Mouse (Mus musculus) gonadal fat pad, adult 2 months (tissue): ENCODE data around the gene Edar. TPM values are rescaled to one million over a fixed set of nuclear protein-coding genes. Genes with fewer than 3 reads are reported as not detected.
A peak's percentile ranks its signal among the peaks of the same experiment; 100 is the strongest.
"Not testable (repeated sequence)": the region's sequence is repeated elsewhere in the genome, so short reads cannot be mapped to it uniquely, and the experiment has no call there.

Source experiments
- DNase-seq: peaks from one replicate; pipeline ENCODE4 v3.0.0-alpha.2; 2012; ENCODE audit warnings: low read depth
- polyA plus RNA-seq: library from polyadenylated mRNA; depleted of rRNA; stranded (reverse); fragments of >200 nt; gene quantifications from 2 replicates; pipeline ENCODE4 v1.2.3, GENCODE M21; 2012; rRNA removed

Edar gene
- polyA plus RNA-seq = 3.3 and 3.4 TPM in 2 replicates

- DNase-seq = no peak
Measured at GRCm38 (mm10) chr10:58675533-58675932, at the start of gene Edar. Gene Edar, minus strand, starts transcription at chr10:58675654.

DNA sequence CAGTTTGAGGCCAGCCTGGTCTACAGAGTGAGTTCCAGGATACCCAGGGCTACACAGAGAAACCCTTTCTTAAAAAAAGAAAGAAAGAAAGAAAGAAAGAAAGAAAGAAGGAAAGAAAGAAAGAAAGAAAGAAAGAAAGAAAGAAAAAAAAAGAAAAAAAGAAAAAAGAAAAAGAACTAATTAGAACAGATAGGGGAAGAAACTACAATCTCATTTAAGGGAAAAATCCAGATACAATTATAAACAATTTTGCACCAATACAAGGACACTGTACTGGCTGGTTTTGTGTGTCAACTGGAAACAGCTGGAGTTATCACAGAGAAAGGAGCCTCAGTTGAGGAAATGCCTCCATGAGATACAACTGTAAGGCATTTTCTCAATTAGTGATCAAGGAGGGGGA lies 42.7 kb upstream of the Edar start, which contains the start of gene Gm17542:
Gene Gm17542 (minus strand): TSS at position 101 of the 400 bp plus-strand sequence.
- DNase-seq = not testable (repeated sequence)

DNA sequence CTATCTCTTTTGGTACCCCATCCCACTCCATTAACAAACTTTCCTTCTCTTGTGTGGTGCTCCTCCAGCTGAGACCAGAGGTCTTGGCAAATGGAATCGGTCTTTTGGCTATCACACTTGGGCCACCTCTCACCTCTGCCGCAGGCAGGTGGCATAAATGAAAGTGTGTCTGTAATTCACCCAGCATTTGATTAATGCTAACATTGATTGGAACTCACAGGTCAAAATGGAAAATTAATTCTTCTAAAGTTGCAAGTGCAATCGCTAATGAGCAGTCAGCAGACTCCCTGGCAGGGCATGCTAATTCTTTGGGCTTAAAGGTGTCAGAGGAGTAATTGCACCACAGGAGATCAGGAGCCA lies 39.3 kb upstream of the Edar start:
- DNase-seq = peak; percentile 62

DNA sequence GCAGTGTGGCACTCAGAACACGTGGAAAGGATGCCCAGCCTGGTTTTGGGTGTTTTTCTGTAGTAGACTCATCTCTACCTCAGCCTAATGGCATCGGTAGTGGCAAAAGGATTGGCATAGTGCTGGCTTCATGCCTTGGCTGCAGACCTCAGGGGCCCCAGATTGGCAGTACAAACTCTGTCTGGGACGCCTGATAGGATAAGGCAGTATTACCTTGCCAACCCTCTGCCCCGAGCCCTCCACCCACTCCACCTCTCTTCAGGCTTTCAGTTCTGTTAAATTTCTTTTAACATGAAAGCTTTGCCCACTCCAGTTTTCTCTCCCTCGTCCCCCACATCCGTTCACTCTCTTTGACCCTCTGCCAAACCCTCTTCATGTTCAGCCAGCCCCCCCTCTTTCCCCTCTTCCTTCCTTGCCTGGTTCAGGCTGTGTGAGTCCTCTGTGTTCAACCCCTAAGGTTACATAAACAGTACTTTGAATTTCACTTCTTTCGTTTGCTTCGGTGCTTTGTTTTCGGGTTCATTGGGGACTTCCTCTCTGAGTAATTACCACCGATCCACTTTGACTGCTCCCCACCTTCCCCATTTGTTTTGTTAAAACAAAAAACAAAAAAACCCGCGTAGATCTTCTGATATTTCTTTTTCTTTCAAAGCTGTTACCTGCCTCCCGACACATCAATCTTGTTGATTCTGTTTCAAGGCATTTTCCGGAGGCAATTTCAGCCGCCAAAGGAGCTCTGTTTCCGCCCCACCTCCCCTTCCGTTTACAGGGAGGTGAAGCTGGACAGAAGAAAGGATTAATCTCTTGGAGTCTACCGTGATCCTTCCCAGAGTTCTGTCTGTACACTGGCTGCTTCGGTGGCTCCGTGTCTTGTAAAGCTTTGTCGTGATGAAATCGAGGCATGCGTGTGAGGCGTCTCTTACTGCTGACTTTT lies 38.7 kb upstream of the Edar start:
- no peak for DNase-seq

DNA sequence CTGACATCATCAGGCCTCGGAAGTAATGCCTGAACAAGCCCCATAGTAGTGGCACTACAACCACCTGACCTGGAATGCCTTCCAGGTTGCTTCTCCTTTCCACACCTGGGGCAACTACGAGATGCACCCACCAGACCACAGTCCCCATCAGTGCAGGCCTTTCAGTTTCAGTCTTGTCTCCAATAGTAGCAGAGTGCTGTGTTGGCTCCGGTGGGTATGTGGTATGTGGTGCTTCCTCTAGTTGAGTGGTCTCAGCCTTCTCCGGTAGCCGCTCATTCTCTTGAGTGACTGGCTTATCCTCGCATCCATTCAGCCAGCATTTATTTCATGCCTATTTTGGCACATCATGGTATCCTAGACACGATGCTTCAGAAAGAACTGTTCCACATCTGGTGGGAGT lies 37.8 kb upstream of the Edar start:
- no peak for DNase-seq

DNA sequence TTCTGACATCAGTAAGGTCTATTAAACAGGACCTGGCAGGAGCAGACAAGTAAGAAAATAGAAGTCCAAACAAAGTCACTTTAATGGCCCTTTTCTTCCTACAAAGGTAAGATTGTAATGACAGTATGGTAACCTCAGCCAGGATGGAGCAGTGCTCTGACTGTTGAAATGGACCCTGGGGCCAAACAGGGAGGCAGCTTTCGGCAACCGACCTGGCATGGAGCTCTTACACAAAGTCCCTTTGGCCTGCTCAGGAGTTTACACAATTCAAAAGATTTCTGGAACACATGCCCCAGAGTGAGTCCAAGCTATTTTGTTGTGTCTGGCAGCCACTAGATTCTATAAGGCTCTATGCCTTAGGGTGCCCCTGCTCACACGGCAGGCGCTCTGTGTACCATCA lies 33.6 kb upstream of the Edar start:
- DNase-seq = peak; percentile 84

GRCm38 (mm10) chr10:58700578-58700977 lies 25.1 kb upstream of the Edar start:
- DNase-seq = no peak

DNA sequence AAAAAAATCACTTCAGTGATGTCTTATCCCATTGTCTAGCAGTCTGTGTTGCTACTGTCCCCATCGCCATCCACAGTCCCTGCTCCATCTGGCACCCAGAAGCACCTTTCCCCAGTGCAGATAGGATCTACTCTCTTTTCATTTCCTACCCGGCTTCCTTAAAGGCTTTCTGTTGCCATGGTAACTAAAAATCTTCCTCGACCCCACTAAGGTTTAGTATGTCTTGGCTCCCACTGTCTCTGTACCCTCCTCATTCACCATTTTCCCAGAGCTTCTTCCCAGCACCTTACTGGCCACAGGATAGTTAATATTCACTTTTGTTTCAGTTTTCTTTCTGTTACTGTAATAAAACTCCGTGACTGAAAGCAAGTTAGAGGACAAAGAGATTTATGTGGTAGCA lies 24.7 kb upstream of the Edar start:
- DNase-seq = no peak

DNA sequence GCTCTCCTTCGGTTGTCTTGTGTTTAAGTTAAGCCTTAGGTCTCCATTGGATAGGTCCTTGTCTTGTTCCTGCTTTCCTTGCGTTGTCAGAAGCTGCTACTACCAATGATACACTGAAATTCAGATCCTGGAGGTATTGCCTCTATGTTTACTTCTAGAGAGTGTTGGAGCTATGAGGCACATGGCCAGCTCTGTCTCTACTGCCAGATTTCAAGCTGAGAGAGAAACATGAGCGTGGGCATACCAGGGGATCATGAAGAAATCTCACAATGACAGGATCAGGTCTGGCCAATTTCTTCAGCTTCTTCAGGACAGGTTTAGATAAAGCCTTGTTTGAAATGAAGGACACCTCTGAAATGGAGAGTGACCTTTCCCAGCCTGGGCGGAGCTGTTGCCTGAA lies 23.5 kb upstream of the Edar start:
- DNase-seq = no peak

- no peak for DNase-seq
Measured at GRCm38 (mm10) chr10:58691051-58691450, 15.6 kb upstream of the Edar start.

- no peak for DNase-seq
Measured at GRCm38 (mm10) chr10:58679298-58679697, 3.8 kb upstream of the Edar start.

DNA sequence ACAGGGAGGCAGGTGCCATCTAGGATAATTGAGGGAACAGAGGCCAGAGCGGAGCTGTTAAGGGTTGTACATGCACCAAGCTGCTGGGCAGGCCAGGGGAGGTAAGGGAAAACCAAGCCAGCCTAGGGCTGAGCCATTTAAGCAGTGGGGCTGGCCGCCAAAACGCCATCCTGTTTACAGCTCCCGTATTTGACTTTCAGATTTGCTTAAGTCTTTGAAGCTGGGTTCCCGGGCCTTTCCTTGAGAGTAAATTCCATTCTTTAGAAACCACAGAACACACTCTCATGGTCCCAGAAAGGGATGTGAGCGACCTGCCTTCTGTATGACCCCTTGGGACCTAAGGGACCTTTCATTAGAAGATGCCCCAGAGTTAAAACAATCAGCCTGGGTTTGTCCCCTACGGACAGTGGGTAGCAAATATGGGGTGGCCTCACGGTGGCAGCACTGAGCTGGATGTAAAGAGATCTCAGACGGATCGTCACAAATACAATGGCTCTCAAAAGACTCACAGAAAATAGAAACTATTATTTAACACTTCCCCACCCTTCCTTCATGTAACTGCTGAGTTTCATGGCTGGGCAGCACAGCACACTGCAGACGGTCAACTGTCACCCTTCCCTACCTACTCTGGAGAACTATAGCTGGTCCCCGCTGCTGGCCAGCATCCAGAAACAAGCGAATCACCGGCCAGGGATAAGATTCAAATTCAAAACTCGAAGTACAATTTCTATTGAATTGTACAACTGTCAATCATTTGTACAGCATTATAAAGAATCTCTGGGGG lies 2.0 kb downstream of the Edar start:
- DNase-seq = no peak

- no peak for DNase-seq
Measured at GRCm38 (mm10) chr10:58672557-58673277, 2.7 kb downstream of the Edar start.

GRCm38 (mm10) chr10:58663868-58664267 lies 11.6 kb downstream of the Edar start:
- DNase-seq = no peak

DNA sequence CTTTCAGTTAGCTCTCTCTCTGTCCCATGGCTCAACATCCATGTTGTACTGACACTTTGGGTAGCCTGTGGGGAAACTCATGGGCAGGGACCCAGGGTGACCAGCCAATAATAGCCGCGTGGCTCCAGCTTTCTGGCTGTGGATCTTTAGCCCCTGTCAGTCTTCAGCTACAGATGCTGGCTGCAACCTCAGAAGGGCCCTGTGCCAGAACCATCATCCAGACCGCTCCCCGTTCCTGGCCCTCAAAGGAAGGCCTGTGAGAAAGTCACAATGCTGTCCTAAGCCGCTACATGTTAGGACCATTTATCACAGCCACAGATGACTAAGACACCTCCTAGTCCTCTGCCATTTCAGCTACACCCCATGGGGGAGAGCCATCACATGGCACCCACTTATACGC lies 12.0 kb downstream of the Edar start:
- no peak for DNase-seq

GRCm38 (mm10) chr10:58659268-58659986 lies 16.0 kb downstream of the Edar start:
- DNase-seq = no peak

- no peak for DNase-seq
Measured at GRCm38 (mm10) chr10:58657731-58658130, 17.7 kb downstream of the Edar start.

GRCm38 (mm10) chr10:58653679-58654078 lies 21.8 kb downstream of the Edar start:
- DNase-seq = no peak

GRCm38 (mm10) chr10:58652418-58653394 lies 22.7 kb downstream of the Edar start:
- DNase-seq = no peak

DNA sequence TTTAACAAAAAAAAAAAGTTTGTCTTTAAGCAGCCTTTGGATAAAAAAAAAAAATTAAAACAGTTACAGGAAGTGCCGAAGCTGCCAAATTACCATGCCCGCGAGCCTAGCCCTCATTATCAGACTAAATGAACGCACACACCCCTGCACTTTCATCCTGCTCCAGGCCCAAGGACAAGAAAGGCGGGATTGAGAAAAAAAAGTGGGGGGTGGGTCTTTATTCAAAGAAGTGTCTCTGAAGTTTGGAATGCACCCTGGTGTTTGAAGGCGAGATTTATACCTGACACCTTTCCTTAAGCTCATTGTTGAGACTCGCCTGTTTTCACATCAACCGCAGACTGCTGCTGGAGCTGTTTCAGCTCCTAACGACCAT lies 23.4 kb downstream of the Edar start:
- no peak for DNase-seq
